Mouse (Mus musculus) layer of hippocampus, adult 2 months (tissue): ENCODE results near the gene Slc24a2. TPM values are rescaled to one million over a fixed set of nuclear protein-coding genes. Genes with fewer than 3 reads are reported as not detected.

Experiments
- DNase-seq, 2 experiments: peaks; one replicate each; pipeline ENCODE4 v3.0.0; 2022; ENCODE audit warnings: low spot score in 2 of 2
- H3K27ac ChIP-seq: fragments of 200-600 bp; 2 replicates; pipeline ENCODE4 v1.8.1; 2022
- H3K4me3 ChIP-seq: fragments of 200-600 bp; 2 replicates; pipeline ENCODE4 v1.8.1; 2022; ENCODE audit warnings: mild to moderate bottlenecking
- CTCF ChIP-seq: fragments of 200-600 bp; conservative IDR thresholded peaks from 2 replicates; pipeline ENCODE4 v1.8.1; 2022; ENCODE audit warnings: antibody characterized with exemption, mild to moderate bottlenecking, moderate library complexity
- total RNA-seq, 2 experiments: library from RNA; stranded (reverse); gene quantifications; 2 replicates each; pipeline ENCODE4 v1.2.3; 2021

Gene Slc24a2
- total RNA-seq, 2 experiments from 2014 or later = 393 to 398 TPM

DNA sequence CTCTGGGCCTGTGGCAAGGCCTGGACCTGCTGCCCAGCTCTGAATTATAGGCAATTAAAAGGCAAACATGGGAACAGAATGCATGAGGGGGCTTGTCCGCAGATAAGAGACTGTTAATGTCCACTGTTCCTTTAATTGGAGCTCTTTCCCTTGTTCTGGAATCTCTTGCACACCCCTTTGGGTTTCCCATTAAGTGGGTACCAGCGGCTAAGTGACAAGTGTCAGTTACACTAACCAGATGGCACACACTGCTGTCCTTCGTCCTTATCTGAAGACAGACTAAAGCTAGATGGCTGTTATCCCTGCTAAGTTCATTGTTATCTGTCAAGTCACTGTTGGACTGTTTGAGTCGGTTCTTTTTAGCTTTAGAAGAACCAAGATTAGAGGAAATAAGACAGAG is 274.8 kb downstream of the Slc24a2 start:
- Histone ChIP-seq H3K27ac (no peak overlapping the region), H3K4me3 (no peak overlapping the region)
- TF ChIP-seq CTCF = no peak
- no peak for DNase-seq

DNA sequence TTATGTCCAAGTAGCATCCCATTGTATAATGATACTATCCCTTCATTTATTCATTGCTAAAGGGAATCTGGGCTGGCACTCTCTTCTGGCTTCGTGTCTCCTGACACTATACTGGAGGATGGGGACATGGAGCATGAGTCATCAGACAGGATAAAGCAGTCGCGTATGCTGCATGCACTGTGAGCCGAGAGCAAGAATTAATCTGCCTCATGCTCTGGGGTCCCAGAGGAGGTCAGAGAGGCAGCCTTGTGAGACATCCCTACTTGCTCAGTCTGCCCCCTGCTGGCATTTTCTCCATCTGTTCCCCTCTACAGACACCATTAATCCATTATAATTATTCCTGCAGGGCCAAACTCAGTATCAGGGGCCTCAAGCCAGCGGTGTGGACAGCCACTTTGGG is 276.8 kb downstream of the Slc24a2 start:
- Histone ChIP-seq H3K4me3 (no peak overlapping the region), H3K27ac (no peak overlapping the region)
- TF ChIP-seq CTCF = peak; percentile 54
- DNase-seq = no peak

DNA sequence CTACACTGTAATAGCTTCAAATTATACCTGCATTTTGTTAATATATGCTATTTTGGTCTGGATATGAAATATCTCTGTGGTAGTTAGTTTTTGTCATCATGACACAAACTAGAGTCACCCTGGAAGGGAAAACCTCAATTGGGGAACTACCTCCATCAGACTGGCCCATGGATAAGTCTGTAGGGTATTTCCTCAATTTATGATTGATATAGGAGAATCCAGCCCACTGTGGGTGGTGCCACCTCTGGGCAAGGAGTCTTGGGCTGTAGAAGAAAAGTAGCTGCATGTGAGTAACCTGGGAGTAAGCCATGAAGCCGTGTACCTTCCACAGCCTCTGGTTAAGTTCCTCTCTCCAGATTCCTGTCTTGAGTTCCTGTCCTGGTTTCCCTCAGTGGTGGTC is 281.5 kb downstream of the Slc24a2 start:
- TF ChIP-seq CTCF = no peak
- DNase-seq = no peak

DNA sequence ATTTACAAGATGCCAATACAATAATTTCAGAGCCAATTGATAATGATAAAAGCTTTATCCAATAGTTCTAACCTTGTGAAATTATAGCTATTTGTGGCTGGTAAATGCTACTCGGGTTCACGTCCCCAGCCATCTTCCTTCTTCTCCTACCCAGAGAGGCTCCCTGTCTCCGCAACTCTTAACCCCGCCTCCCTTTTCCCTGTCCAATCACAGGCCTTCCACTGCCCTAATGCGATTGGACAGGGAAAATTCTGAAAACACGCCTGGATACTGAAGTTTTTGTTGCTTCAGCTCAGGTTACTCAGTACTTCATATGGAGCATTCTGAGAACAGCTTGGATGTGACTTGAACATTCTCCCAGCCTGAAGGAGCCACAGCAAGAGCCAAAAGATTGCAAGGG is 287.0 kb downstream of the Slc24a2 start:
- TF ChIP-seq CTCF = no peak
- no peak for DNase-seq
- H3K27ac ChIP-seq = no peak overlapping the region
- no peak overlapping the region for H3K4me3 ChIP-seq

More for the DNA sequence above, 281.5 kb downstream of the Slc24a2 start:
- Histone ChIP-seq H3K4me3 (no peak overlapping the region), H3K27ac (no peak overlapping the region)

DNA sequence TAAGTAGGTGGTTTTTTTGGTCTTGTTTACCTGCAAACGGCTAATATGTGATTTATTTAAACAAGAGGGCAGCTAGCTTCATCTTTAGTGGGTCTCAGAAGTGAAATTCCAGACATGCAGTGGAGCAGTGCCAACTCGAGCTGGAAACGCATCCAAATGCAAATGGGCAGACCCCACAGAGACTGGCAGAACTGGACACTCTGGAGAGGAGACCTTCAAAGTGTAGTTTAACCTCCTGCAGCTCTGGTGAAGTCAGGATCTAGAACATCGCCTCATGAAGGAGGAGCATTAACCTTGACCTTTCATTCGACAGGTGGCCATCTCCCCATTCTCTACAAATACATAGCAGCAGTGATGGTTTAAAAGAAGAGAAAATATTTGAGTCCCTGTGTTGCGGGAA is 287.6 kb downstream of the Slc24a2 start:
- no peak overlapping the region for H3K27ac ChIP-seq
- no peak for DNase-seq
- TF ChIP-seq CTCF = no peak
- H3K4me3 ChIP-seq = no peak overlapping the region

DNA sequence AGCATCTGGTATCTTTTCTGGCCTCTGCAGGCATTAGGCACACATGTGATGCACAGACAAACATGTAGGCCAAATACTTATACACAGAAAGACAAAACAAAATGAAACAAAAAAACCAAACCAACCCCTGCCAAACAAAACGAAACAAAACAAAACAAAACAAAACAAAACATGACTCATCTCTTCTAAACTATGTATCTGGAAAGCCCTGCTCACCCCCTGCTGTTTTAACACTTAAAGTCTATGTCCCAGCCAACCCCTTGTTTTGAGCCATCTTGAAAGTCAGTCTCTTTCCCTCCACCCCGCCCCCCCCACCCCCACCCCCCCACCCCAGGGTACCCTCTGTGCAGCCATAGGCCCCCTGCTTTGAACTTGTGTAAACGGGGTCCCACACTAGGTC is 293.6 kb downstream of the Slc24a2 start:
- DNase-seq = no peak
- TF ChIP-seq CTCF = no peak

DNA sequence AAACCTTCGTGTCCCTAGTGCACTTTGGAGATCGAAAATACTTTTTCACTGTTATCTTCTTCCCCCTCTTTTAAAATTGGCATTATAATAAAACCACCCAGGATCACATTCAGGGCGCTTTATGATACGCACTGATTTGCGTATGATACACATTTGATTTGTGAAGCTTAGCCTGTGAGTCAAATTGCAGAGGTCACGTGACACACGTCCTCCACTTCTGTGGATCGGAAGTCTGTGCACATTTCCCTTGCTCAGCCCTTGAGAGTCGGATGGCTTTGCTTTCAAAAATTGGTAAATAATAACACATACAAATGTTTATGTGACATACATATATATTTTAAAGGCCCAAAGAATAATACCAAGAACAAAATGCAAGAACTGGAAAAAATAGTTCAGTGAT is 294.1 kb downstream of the Slc24a2 start:
- no peak for TF ChIP-seq CTCF
- H3K27ac ChIP-seq = no peak overlapping the region

More for the DNA sequence above, 293.6 kb downstream of the Slc24a2 start:
- H3K27ac ChIP-seq = no peak overlapping the region
- H3K4me3 ChIP-seq = no peak overlapping the region

More for the DNA sequence above, 294.1 kb downstream of the Slc24a2 start:
- DNase-seq = no peak
- no peak overlapping the region for H3K4me3 ChIP-seq
